Mouse (Mus musculus): ENCODE measurements around the gene Gab1. TPM values are rescaled to one million over a fixed set of nuclear protein-coding genes. Genes with fewer than 3 reads are reported as not detected.
"Not testable (repeated sequence)": the region's sequence is repeated elsewhere in the genome, so short reads cannot be mapped to it uniquely, and the experiment has no call there.

Gab1 gene
- polyA plus RNA-seq, 1 experiment = not detected

GRCm38 (mm10) chr8:80772732-80773460 lies 107.4 kb downstream of the Gab1 start:
- WGBS = 76% methylated on average over 4 of the region's 4 CpGs
- Histone ChIP-seq H3K27ac (ENCODE audit: insufficient read depth, low read depth, low read length) (no peak overlapping the region), H3K4me3 (ENCODE audit: insufficient read depth, low read depth, low read length) (no peak overlapping the region), H3K4me1 (ENCODE audit: control insufficient read depth, insufficient read depth, low read length) (no peaks in the 10 kb centered on the region)
- TF ChIP-seq CTCF (IDR thresholded peaks at IDR 0.05; ENCODE audit: insufficient read depth, low read depth, low read length) (no peak), POLR2A (IDR thresholded peaks at IDR 0.05; ENCODE audit: insufficient read depth, low read depth, low read length) (no peak)

GRCm38 (mm10) chr8:80768451-80768850 lies 111.9 kb downstream of the Gab1 start:
- H3K27ac ChIP-seq (ENCODE audit: insufficient read depth, low read depth, low read length) = no peak overlapping the region
- no peak overlapping the region for H3K4me3 ChIP-seq (ENCODE audit: insufficient read depth, low read depth, low read length)
- 98% methylated on average over 6 of the region's 6 CpGs for WGBS
- TF ChIP-seq POLR2A (IDR thresholded peaks at IDR 0.05; ENCODE audit: insufficient read depth, low read depth, low read length) (no peak), CTCF (IDR thresholded peaks at IDR 0.05; ENCODE audit: insufficient read depth, low read depth, low read length) (no peak)
- no peaks in the 10 kb centered on the region for H3K4me1 ChIP-seq (ENCODE audit: control insufficient read depth, insufficient read depth, low read length)

- Histone ChIP-seq H3K27ac (ENCODE audit: insufficient read depth, low read depth, low read length) (no peak overlapping the region), H3K4me3 (ENCODE audit: insufficient read depth, low read depth, low read length) (no peak overlapping the region), H3K4me1 (ENCODE audit: control insufficient read depth, insufficient read depth, low read length) (no peaks in the 10 kb centered on the region)
- WGBS = 29% methylated on average over 9 of the region's 9 CpGs
- TF ChIP-seq CTCF (IDR thresholded peaks at IDR 0.05; ENCODE audit: insufficient read depth, low read depth, low read length) (peak; percentile 60; the same call in 1 of the 2 replicates), POLR2A (IDR thresholded peaks at IDR 0.05; ENCODE audit: insufficient read depth, low read depth, low read length) (no peak)
Observed at GRCm38 (mm10) chr8:80753017-80753715, 127.2 kb downstream of the Gab1 start.

GRCm38 (mm10) chr8:80752429-80752828 lies 127.9 kb downstream of the Gab1 start:
- H3K27ac ChIP-seq (ENCODE audit: insufficient read depth, low read depth, low read length) = no peak overlapping the region
- TF ChIP-seq POLR2A (IDR thresholded peaks at IDR 0.05; ENCODE audit: insufficient read depth, low read depth, low read length) = no peak
- no peak for TF ChIP-seq CTCF (IDR thresholded peaks at IDR 0.05; ENCODE audit: insufficient read depth, low read depth, low read length)
- no peak overlapping the region for H3K4me3 ChIP-seq (ENCODE audit: insufficient read depth, low read depth, low read length)
- H3K4me1 ChIP-seq (ENCODE audit: control insufficient read depth, insufficient read depth, low read length) = no peaks in the 10 kb centered on the region
- 60% methylated on average over 7 of the region's 7 CpGs for WGBS

GRCm38 (mm10) chr8:80749091-80749490 lies 131.2 kb downstream of the Gab1 start:
- no peaks in the 10 kb centered on the region for H3K4me1 ChIP-seq (ENCODE audit: control insufficient read depth, insufficient read depth, low read length)
- no peak overlapping the region for H3K27ac ChIP-seq (ENCODE audit: insufficient read depth, low read depth, low read length)
- TF ChIP-seq POLR2A (IDR thresholded peaks at IDR 0.05; ENCODE audit: insufficient read depth, low read depth, low read length) (no peak), CTCF (IDR thresholded peaks at IDR 0.05; ENCODE audit: insufficient read depth, low read depth, low read length) (no peak)
- H3K4me3 ChIP-seq (ENCODE audit: insufficient read depth, low read depth, low read length) = no peak overlapping the region
- WGBS = 90% methylated on average over 4 of the region's 4 CpGs

GRCm38 (mm10) chr8:80739932-80740331 lies 140.4 kb downstream of the Gab1 start:
- 7% methylated on average over 14 of the region's 14 CpGs for WGBS
- no peak for TF ChIP-seq CTCF (IDR thresholded peaks at IDR 0.05; ENCODE audit: insufficient read depth, low read depth, low read length)
- TF ChIP-seq POLR2A (IDR thresholded peaks at IDR 0.05; ENCODE audit: insufficient read depth, low read depth, low read length) = no peak

DNA sequence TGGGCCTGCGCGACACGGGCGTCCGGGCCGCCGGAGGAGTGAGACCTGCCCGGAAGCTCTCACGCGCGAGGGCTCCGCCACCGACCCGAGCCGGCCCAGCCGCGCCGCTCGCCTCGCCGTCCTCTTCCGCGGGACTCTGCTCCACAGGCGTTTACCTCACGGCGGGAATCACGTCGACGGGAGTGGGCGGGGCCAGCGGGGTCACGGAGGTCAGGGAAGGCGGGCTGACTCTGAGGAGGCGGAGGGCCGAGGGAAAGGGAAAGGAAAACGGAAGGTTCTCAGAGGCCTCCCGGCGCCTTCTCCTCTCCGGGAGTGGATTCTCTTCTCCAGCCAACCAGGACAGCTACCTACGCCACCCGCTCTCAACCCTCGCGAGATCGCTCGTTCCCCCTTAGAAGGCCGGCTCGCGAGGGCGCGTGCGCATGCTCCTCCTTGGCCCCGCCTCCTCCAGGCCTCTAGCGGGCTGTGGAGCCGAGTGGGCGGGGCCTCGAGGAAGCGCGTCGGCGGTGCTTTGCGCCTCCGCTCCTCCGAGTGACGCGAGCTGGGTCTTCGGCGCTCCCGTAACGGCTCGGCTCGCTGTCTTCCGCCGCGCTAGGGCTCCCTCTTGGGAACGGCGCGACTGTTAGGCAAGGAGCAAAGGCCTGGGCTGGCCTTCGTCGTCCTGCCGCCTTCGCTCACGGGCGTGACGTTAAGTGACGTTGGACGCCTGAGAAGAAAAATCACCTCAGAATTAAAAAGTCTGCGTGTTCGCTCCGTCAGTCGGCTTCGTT lies 141.0 kb downstream of the Gab1 start, which contains the start of gene Smarca5:
Smarca5 (minus strand) TSS at position 343 of the 770 bp plus-strand sequence.
- H3K4me1 ChIP-seq (ENCODE audit: control insufficient read depth, insufficient read depth, low read length) = not testable (repeated sequence)
- peak; percentile 55; the same call in 1 of the 2 replicates for TF ChIP-seq POLR2A (IDR thresholded peaks at IDR 0.05; ENCODE audit: insufficient read depth, low read depth, low read length)
- 3% methylated on average over 86 of the region's 91 CpGs for WGBS
- Histone ChIP-seq H3K27ac (ENCODE audit: insufficient read depth, low read depth, low read length) (peak within 1 kb of the TSS; percentile 91), H3K4me3 (ENCODE audit: insufficient read depth, low read depth, low read length) (peak within 1 kb of the TSS; percentile 92)

More at GRCm38 (mm10) chr8:80739932-80740331, 140.4 kb downstream of the Gab1 start:
- peaks cover 4% of the 10 kb centered on the region; the same call in 1 of the 2 replicates for H3K4me1 ChIP-seq (ENCODE audit: control insufficient read depth, insufficient read depth, low read length)
- peak overlapping the region; percentile 89 for H3K27ac ChIP-seq (ENCODE audit: insufficient read depth, low read depth, low read length)
- peak overlapping the region; percentile 58 for H3K4me3 ChIP-seq (ENCODE audit: insufficient read depth, low read depth, low read length)

DNA sequence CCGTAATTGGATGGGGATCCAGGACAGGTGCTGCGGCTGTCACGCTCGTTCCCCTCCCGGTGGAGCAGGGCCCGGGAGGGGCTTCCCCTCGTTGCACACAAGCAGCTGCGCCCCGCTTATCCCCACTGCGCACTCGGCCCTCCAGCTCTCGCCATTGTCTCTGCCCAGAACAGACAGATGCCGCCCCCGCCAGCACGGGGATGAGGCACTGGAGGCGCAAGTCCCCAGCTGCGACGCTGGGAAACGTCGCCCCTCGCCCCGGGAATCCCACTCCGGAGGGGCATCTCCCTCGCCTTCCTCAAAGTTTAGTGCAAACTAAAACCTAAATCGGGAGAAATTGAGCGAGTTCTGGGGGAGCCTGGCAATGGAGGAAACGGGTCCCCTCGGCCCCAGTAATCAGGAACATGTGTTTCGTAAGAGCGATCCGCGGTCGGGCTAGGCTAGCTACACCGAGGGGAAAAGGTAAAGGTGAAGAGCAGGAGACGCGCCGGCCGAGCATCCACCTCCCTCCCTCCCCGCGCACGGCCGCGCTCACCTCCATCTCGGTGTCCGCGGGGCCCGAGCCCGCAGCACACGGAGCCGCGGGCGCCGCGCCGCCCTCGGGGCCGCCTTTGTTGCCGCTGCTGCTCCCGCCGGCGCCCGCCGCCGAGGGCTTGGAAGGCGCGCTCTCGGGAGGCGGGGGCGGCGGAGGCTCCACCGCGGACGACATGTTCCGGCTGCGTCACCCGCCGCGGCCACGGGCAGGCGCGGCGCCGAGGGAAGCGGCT lies 141.7 kb downstream of the Gab1 start:
- WGBS = 1% methylated on average over 84 of the region's 84 CpGs
- Histone ChIP-seq H3K4me1 (ENCODE audit: control insufficient read depth, insufficient read depth, low read length) (peaks cover 4% of the 10 kb centered on the region; the same call in 1 of the 2 replicates), H3K27ac (ENCODE audit: insufficient read depth, low read depth, low read length) (peak overlapping the region; percentile 91), H3K4me3 (ENCODE audit: insufficient read depth, low read depth, low read length) (peak overlapping the region; percentile 92)
- no peak; the same call in 1 of the 2 replicates for TF ChIP-seq POLR2A (IDR thresholded peaks at IDR 0.05; ENCODE audit: insufficient read depth, low read depth, low read length)
- no peak for TF ChIP-seq CTCF (IDR thresholded peaks at IDR 0.05; ENCODE audit: insufficient read depth, low read depth, low read length)

All from olfactory bulb, adult 2 months (tissue).